Mouse (Mus musculus) heart, embryonic 11.5 days (tissue): Measurements from ENCODE around the gene Zfand2a. TPM values are rescaled to one million over a fixed set of nuclear protein-coding genes. Genes with fewer than 3 reads are reported as not detected.
A peak's percentile ranks its signal among the peaks of the same experiment; 100 is the strongest.

Experiments
- ATAC-seq: fragments of 200-750 bp; cut with Nextera tagmentation; replicated peaks from 2 replicates; pipeline ENCODE4 v1.8.0; 2017; ENCODE audit warnings: moderate library complexity; ENCODE audit not compliant: insufficient number of reproducible peaks, low FRiP score, low TSS enrichment
- H3K27ac ChIP-seq: fragments of 300-500 bp; sonication (generic); 2 replicates; pipeline ENCODE4 v1.5.1; 2014; ENCODE audit warnings: mild to moderate bottlenecking, low read depth, low read length
- H3K27me3 ChIP-seq: fragments of 300-500 bp; sonication (generic); 2 replicates; pipeline ENCODE4 v1.6.1; 2014; ENCODE audit warnings: mild to moderate bottlenecking, low read length, mixed read lengths; ENCODE audit not compliant: control insufficient read depth, insufficient read depth
- H3K36me3 ChIP-seq: fragments of 300-500 bp; sonication (generic); 2 replicates; pipeline ENCODE4 v1.6.1; 2014; ENCODE audit warnings: mild to moderate bottlenecking, low read length, moderate library complexity, mixed read lengths; ENCODE audit not compliant: control insufficient read depth, insufficient read depth
- H3K4me1 ChIP-seq: fragments of 300-500 bp; sonication (generic); 2 replicates; pipeline ENCODE4 v1.6.1; 2014; ENCODE audit warnings: low read length; ENCODE audit not compliant: control insufficient read depth, insufficient read depth
- H3K4me2 ChIP-seq: fragments of 300-500 bp; sonication (generic); 2 replicates; pipeline ENCODE4 v1.6.1; 2014; ENCODE audit warnings: mild to moderate bottlenecking, moderate library complexity
- H3K4me3 ChIP-seq: fragments of 300-500 bp; sonication (generic); 2 replicates; pipeline ENCODE4 v1.5.1; 2014; ENCODE audit warnings: low read depth, low read length
- H3K9ac ChIP-seq: fragments of 300-500 bp; sonication (generic); 2 replicates; pipeline ENCODE4 v1.6.1; 2014; ENCODE audit warnings: mild to moderate bottlenecking, low read depth, low read length, moderate library complexity
- H3K9me3 ChIP-seq: fragments of 300-500 bp; sonication (generic); replicated peaks from 2 replicates; pipeline ENCODE4 v1.6.1; 2016; ENCODE audit warnings: low read length; ENCODE audit not compliant: control insufficient read depth
- WGBS: fragments of 180-500 bp; shearing (Covaris S2); extraction: QIAGEN DNeasy Blood & Tissue Kit; methylation state at CpG from one replicate; pipeline ENCODE4 v1.1.7; 2014; ENCODE audit not compliant: insufficient replicate concordance; 5-methylcytosine and 5-hydroxymethylcytosine counted together
- polyA plus RNA-seq: library from polyadenylated mRNA; unstranded; fragments of >200 nt; fragmentation: Nextera tagmentation; extraction: Ambion mirVana; gene quantifications from 2 replicates; pipeline ENCODE4 v1.2.1, GENCODE M21; 2014

Gene Zfand2a
- polyA plus RNA-seq, 1 experiment from 2014 or later: 6.3 TPM

DNA sequence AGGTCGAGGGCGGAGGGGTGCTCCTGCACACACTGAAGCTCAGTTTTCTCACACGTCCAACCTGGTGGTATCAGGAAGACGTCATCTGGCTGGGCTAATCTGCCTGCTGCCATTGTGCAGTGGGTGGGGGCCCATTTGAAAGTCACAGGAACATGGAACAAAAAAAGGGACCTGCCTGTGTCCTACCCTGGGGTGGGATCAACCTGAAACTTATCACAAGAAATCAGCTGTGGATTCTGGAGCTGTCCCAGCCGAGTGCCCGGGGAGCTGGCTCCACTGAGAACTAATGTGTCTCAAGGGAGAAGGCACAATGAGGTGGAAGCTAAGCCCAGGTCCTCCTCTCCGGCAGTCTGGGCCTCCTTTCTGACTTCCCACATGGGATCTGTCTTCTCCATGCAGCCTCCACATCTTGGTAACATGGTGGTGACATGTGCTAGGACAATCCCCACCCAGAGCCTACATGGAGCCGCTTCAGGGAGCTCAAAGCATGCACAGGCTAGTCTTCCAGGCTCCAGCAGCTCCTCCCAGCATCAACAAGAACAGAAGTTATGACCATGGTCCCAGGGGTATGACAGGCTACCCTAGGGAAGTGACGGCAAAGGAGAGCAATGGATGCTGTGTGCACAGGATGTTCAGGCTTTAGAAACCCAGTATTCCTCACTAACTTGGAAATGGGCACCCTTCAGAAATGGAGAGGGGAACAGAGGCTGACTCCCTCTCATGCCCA lies 50.3 kb downstream of the Zfand2a start:
- no peak for ATAC-seq
- Histone ChIP-seq H3K9me3 (no peaks in the 10 kb centered on the region), H3K4me2 (no peak overlapping the region), H3K4me3 (no peak overlapping the region), H3K4me1 (peaks cover 4% of the 10 kb centered on the region; the same call in 1 of the 2 replicates), H3K9ac (no peak overlapping the region), H3K27me3 (peaks cover 6% of the 10 kb centered on the region; the same call in 1 of the 2 replicates), H3K36me3 (no peaks in the 10 kb centered on the region), H3K27ac (no peak overlapping the region)
- WGBS: 73% methylated on average over 9 of the region's 9 CpGs

DNA sequence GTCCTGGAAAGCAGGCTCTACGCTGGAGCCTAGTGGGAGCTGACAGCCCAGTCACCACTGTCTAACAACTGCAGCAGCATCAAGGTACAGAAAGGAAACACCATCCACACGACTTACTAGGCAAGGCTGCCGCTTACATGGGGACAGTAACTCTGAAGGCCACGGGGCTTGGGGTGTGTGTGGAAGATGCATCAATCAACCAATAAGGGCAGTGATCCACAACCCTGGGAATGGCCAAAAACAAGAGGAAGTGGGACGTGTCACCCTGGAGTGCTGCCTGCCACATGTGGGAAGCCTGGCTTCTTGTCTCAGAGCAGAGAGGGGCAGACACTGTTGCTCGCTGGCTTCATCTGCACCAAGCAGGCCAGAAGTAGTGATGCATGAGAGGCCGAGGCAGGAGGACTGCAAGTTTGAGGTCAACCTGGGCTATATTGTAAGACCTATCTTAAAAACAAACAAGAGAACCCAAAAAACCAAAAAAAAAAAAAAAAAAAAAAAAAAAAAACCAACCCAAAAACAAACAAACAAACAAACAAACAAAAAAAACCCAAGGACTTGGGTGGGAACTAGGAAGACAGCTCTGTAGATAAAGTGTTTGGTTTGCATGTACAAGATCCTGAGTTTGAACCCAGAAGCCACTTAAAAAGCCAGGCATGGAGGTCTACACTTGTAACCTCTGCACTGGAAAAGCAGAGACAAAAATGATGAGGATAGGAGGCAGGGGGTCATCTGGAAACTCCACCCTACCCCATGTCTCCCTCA lies 51.4 kb downstream of the Zfand2a start:
- no peaks in the 10 kb centered on the region for H3K9me3 ChIP-seq
- no peak for ATAC-seq
- peaks cover 6% of the 10 kb centered on the region; the same call in 1 of the 2 replicates for H3K27me3 ChIP-seq
- 75% methylated on average over 7 of the region's 7 CpGs for WGBS
- no peak overlapping the region for H3K9ac ChIP-seq
- no peak overlapping the region for H3K4me2 ChIP-seq
- H3K27ac ChIP-seq: no peak overlapping the region
- H3K36me3 ChIP-seq: no peaks in the 10 kb centered on the region
- no peak overlapping the region for H3K4me3 ChIP-seq
- peaks cover 4% of the 10 kb centered on the region; the same call in 1 of the 2 replicates for H3K4me1 ChIP-seq

DNA sequence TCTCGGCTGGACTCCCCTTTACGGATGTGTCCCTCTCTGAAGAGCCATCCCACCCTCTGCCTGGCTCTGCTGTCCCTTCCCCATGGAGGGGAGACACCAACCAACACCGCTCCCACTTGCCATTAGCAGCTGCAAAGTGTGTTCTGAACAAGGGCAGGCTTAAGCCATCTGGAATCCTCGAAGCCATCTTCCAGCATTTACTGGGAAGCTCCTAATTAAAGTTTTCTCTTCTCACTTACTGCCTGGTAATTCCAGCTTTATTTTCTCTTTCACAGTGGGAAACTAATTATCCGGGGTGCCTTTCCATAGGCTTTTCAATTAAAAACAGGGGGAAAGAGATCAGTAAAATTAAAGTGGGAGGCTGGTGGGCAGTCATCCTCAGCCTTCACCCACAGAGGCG lies 52.0 kb downstream of the Zfand2a start:
- Histone ChIP-seq H3K4me1 (peaks cover 4% of the 10 kb centered on the region; the same call in 1 of the 2 replicates), H3K4me3 (no peak overlapping the region), H3K9me3 (no peaks in the 10 kb centered on the region), H3K36me3 (no peaks in the 10 kb centered on the region), H3K4me2 (no peak overlapping the region), H3K9ac (no peak overlapping the region), H3K27me3 (peaks cover 6% of the 10 kb centered on the region; the same call in 1 of the 2 replicates), H3K27ac (no peak overlapping the region)
- WGBS: 72% methylated on average over 6 of the region's 6 CpGs
- no peak for ATAC-seq

DNA sequence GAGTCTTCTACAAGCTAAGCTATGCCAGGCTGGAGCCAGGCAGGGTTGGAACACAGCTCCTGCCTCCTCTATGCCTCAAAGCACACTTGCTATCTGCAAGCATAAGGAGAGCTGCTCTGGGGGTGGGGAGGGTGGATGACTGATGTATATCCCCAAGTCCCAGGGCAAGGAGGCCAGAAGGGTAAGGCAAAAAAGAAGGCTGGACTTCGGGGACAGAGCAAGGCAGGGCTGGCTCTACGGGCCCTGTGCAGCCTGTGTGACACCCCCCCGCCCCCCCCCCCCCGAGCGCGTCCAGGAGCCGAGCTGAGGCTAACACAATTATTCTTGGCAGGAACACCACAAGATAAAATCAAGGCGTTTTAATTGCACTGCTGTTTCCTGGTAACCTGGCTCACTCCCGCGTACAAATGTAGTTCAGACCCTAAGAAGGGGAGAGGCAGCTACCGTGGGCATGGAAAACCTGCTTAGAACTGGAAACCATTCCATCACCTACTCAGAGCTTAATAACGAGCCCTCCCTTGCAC lies 54.5 kb downstream of the Zfand2a start:
- no peak overlapping the region for H3K4me2 ChIP-seq
- no peak overlapping the region for H3K9ac ChIP-seq
- ATAC-seq: no peak
- peaks cover 19% of the 10 kb centered on the region for H3K27me3 ChIP-seq
- no peaks in the 10 kb centered on the region for H3K36me3 ChIP-seq
- peaks cover 4% of the 10 kb centered on the region; the same call in 1 of the 2 replicates for H3K4me1 ChIP-seq
- no peaks in the 10 kb centered on the region for H3K9me3 ChIP-seq
- 46% methylated on average over 10 of the region's 12 CpGs for WGBS
- H3K4me3 ChIP-seq: no peak overlapping the region
- no peak overlapping the region for H3K27ac ChIP-seq

DNA sequence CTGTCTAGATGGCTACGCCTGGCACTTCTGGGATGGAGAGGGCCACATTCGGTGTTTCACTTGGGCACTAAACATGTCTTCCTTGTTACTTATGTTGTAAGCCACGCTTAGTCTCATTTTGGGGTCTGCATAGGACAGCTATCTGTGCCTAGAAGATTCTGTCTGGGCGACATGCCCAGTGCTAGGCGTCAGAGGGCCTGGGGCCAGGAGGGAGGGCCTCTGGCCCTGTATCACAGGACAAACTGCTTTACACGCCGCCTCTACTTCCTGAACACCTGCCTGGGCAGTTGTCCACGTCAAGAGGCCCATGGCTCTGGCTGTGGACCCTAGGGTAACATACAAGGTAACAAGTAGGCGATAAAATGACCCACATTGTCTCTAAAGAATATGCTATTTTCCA lies 56.4 kb downstream of the Zfand2a start:
- ATAC-seq: no peak
- 75% methylated on average over 9 of the region's 9 CpGs for WGBS

DNA sequence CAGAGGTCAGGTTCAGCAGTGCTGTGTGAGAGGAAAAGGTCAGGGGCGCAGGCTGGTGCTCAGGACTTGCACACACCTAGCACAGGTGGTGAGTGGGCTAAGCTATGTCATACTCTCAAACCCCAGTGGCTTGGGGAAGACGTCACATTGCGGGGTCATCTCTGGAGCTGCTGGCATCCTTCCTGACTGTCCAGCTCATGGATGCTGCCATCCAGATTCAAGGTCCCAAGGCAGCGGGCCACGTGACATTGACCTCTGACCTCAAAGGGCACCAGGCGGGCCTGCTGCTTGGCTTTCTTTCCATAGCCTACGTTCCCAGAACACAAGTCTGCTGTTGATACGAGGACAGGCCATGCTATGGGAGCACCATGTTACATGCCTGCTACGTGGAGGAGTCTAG lies 57.3 kb downstream of the Zfand2a start:
- Histone ChIP-seq H3K9me3 (no peaks in the 10 kb centered on the region), H3K4me3 (no peak overlapping the region), H3K9ac (no peak overlapping the region), H3K4me2 (no peak overlapping the region), H3K36me3 (no peaks in the 10 kb centered on the region), H3K4me1 (peaks cover 4% of the 10 kb centered on the region; the same call in 1 of the 2 replicates), H3K27ac (no peak overlapping the region), H3K27me3 (peaks cover 31% of the 10 kb centered on the region)
- 89% methylated on average over 9 of the region's 9 CpGs for WGBS
- ATAC-seq: no peak

More for the DNA sequence above, 56.4 kb downstream of the Zfand2a start:
- peaks cover 28% of the 10 kb centered on the region for H3K27me3 ChIP-seq
- H3K9me3 ChIP-seq: no peaks in the 10 kb centered on the region
- H3K4me3 ChIP-seq: no peak overlapping the region
- no peak overlapping the region for H3K4me2 ChIP-seq
- H3K9ac ChIP-seq: no peak overlapping the region
- H3K4me1 ChIP-seq: peaks cover 4% of the 10 kb centered on the region; the same call in 1 of the 2 replicates
- no peaks in the 10 kb centered on the region for H3K36me3 ChIP-seq
- H3K27ac ChIP-seq: no peak overlapping the region

DNA sequence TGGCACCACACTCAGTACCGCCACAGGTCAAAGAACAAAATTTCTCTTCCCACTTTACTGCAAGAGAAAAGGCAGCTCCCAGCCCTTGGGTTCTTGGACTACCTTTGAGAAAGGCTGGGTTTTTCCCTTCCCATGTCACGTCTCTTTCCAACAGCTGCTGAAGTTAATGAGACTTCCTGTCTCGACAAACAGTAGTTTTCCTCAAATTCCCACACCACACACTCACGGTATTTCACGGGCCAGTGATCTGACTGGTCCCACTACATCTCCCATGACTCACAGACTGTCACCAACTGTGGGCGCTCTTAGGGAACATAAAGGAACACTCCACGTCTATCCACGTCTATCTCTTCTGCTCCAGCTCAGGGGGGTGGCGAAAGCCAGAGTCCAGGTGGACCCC lies 59.2 kb downstream of the Zfand2a start:
- Histone ChIP-seq H3K27me3 (peaks cover 45% of the 10 kb centered on the region), H3K9ac (no peak overlapping the region), H3K9me3 (no peaks in the 10 kb centered on the region), H3K4me1 (peaks cover 4% of the 10 kb centered on the region; the same call in 1 of the 2 replicates), H3K27ac (no peak overlapping the region), H3K36me3 (no peaks in the 10 kb centered on the region), H3K4me3 (no peak overlapping the region), H3K4me2 (no peak overlapping the region)
- 72% methylated on average over 9 of the region's 9 CpGs for WGBS
- no peak for ATAC-seq

DNA sequence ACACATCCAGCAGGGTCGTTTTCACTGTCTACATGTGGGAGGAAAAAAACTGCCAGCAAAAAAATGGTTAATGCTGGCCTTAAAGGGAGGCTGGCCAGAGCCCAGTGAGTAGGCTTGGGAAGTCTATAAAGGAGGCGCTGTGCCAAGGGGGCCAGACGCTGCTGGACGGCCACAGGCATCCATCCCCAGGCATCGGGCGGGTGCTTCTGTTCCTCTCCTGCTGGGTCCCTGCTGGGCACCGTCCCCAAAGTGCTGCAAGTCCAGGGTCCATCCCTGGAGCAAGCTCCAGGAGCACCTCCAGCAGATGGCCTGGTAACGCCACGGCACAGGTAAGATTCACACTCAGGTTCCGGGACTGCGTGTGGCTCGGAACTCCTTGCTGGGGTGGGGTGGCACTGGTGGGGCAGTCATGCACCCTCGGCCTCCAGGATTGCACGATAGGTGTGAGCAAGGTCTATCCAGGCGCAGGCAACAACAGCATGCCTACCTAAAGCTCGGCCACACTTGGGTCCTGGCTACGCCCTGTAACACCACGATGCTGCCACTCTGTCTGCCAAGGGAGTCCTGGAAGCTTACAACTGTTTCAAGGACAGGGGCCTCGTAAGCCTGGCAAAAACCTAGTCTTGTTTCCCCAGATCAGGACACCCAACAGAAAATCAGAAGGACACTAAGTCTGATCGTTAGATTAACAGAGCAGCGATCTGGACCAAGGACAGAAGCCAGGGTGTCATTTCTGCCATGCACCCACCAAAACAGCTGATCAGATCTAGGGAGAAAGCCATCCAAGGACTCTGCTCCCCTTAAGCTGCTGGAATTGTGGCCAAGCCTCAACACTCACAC lies 61.1 kb downstream of the Zfand2a start, which contains the start of gene Gper1:
Gper1 (plus strand) TSS at position 126 of the 840 bp plus-strand sequence.
- Histone ChIP-seq H3K4me2 (0 out of 2 replicates have a peak within 1 kb of the TSS, but pooled peaks have one; percentile 12), H3K9ac (no peak within 1 kb of the TSS), H3K4me3 (no peak within 1 kb of the TSS), H3K36me3 (no peaks in the 10 kb centered on the region), H3K27ac (no peak within 1 kb of the TSS), H3K9me3 (no peaks in the 10 kb centered on the region), H3K27me3 (peaks cover 39% of the 10 kb centered on the region), H3K4me1 (peaks cover 12% of the 10 kb centered on the region)
- no peak for ATAC-seq
- 59% methylated on average over 21 of the region's 21 CpGs for WGBS
